Mouse (Mus musculus) natural killer cell, adult 2 months (primary cell): Measurements from ENCODE around the gene Bcl7a.

Source experiments
- DNase-seq, 2 experiments: peaks; one replicate each; pipeline ENCODE4 v3.0.0; 2022; ENCODE audit warnings: low spot score in 2 of 2

The Bcl7a gene

GRCm38 (mm10) chr5:123343707-123344627 is at the start of gene Bcl7a:
TSS of gene Bcl7a (plus strand) at chr5:123343834.
- peak; percentile 75 to 86 for DNase-seq

GRCm38 (mm10) chr5:123294653-123295052 is 49.0 kb upstream of the Bcl7a start:
- DNase-seq = no peak

- DNase-seq = no peak
Observed at GRCm38 (mm10) chr5:123296224-123296806, 47.3 kb upstream of the Bcl7a start.

GRCm38 (mm10) chr5:123296972-123297754 is 46.5 kb upstream of the Bcl7a start:
- DNase-seq = no peak

GRCm38 (mm10) chr5:123297830-123298229 is 45.8 kb upstream of the Bcl7a start:
- DNase-seq = no peak

- DNase-seq = no peak
Observed at GRCm38 (mm10) chr5:123298526-123298925, 45.1 kb upstream of the Bcl7a start.

- no peak for DNase-seq
Observed at GRCm38 (mm10) chr5:123300496-123301034, 43.1 kb upstream of the Bcl7a start.

- no peak for DNase-seq
Observed at GRCm38 (mm10) chr5:123301780-123302521, 41.7 kb upstream of the Bcl7a start.

GRCm38 (mm10) chr5:123307630-123308282 is 35.9 kb upstream of the Bcl7a start:
- no peak for DNase-seq

GRCm38 (mm10) chr5:123309816-123310215 is 33.8 kb upstream of the Bcl7a start:
- DNase-seq = no peak

- DNase-seq = no peak
Observed at GRCm38 (mm10) chr5:123310221-123310620, 33.4 kb upstream of the Bcl7a start.

GRCm38 (mm10) chr5:123313058-123313630 is 30.5 kb upstream of the Bcl7a start:
- DNase-seq = no peak

- peak in 1 of 2 experiments; percentile 24 for DNase-seq
Observed at GRCm38 (mm10) chr5:123313851-123314380, 29.7 kb upstream of the Bcl7a start.

- DNase-seq = peak in 1 of 2 experiments; percentile 55
Observed at GRCm38 (mm10) chr5:123315219-123315866, 28.3 kb upstream of the Bcl7a start.

- DNase-seq = peak in 1 of 2 experiments; percentile 10
Observed at GRCm38 (mm10) chr5:123317992-123318391, 25.6 kb upstream of the Bcl7a start.

- peak in 1 of 2 experiments; percentile 33 for DNase-seq
Observed at GRCm38 (mm10) chr5:123320136-123320535, 23.5 kb upstream of the Bcl7a start.

GRCm38 (mm10) chr5:123324242-123324641 is 19.4 kb upstream of the Bcl7a start:
- DNase-seq = peak in 1 of 2 experiments; percentile 41

GRCm38 (mm10) chr5:123326006-123326750 is 17.5 kb upstream of the Bcl7a start:
- no peak for DNase-seq

- peak in 1 of 2 experiments; percentile 67 for DNase-seq
Observed at GRCm38 (mm10) chr5:123326751-123327148, 16.9 kb upstream of the Bcl7a start.
